Mouse (Mus musculus): ENCODE data around the gene Lrp11.

DNA sequence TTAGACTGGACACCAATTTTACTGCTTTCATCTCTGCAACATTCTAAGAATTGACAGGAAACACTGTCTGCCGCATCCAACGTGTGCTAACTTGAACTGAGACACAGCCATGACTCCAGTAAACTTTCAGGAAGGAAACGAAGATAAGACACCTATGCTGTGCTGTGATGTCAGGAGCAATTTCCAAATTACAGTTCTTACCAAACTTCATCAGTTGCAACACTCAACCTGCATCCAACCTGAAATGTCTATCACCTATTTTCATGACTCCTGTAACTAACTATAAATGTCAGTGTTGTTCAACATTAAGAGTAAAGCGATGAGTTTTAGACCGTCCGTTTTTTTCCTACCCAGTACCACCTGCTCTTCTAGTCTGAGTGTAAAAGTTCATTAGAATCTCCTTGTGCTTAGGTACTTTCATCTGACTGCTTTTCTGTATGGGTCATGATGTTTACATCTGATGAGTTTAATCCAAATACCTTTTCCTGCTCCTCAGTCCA is 74.5 kb downstream of the Lrp11 start:
- no peak for TF ChIP-seq EP300 (IDR thresholded peaks at IDR 0.05; ENCODE audit: low read depth)
- TF ChIP-seq CTCF (IDR thresholded peaks at IDR 0.05; ENCODE audit: low read depth): no peak

Data from liver, postnatal 0 days (tissue).